ENCODE assay signal across 9 mouse cellular contexts in genomic region chr6:122304355-122304754, GRCm38 (mm10). TPM values are rescaled to one million over a fixed set of nuclear protein-coding genes. Genes with fewer than 3 reads are reported as not detected.
A peak's percentile ranks its signal among the peaks of the same experiment; 100 is the strongest.
DNase-seq lines count a peak whose midpoint lies in the region; ATAC-seq and TF ChIP-seq lines count a peak whose summit lies in the region.
"Had no signal": no experiment of that assay in that cellular context is flagged by ENCODE, and none has a peak within 500 bp of the region (broad histone marks: within the 10 kb centered on the region; RNA-seq: fewer than 3 reads in every experiment).

No protein-coding gene starts in this region.

- H3K9me3 ChIP-seq in heart, embryonic 12.5 days (replicated peaks) = no peaks in the 10 kb centered on the region
- H3K9me3 ChIP-seq in midbrain, postnatal 0 days (ENCODE audit: low read length) = no peaks in the 10 kb centered on the region
- no peaks in the 10 kb centered on the region for H3K9me3 ChIP-seq in stomach, postnatal 0 days (ENCODE audit: control insufficient read depth, low read length)

- peak; percentile 57 for DNase-seq in cerebellum, adult 11 months
- DNase-seq in T-cell, adult 2 months (ENCODE audit: low spot score) = peak; percentile 73
- DNase-seq in cerebellum, postnatal 36 days = peak; percentile 80 to 81
- DNase-seq in left cerebral cortex, adult 18-20 months (ENCODE audit: low spot score in 2 of 2) = peak; percentile 80 to 87
- DNase-seq in midbrain, postnatal 0 days (ENCODE audit: low spot score) = peak; percentile 82
- peak; percentile 78 for DNase-seq in stomach, postnatal 0 days (ENCODE audit: low spot score)

- H3K27ac ChIP-seq in heart, embryonic 12.5 days (ENCODE audit: poor library complexity, severe bottlenecking) = no peak overlapping the region
- no peak overlapping the region for H3K27ac ChIP-seq in midbrain, postnatal 0 days (ENCODE audit: low read depth, low read length)
- H3K27ac ChIP-seq in stomach, postnatal 0 days (replicated peaks) = no peak overlapping the region

- H3K36me3 ChIP-seq in heart, embryonic 12.5 days = no peaks in the 10 kb centered on the region
- H3K36me3 ChIP-seq in midbrain, postnatal 0 days (ENCODE audit: insufficient read depth, low read length) = no peaks in the 10 kb centered on the region
- no peaks in the 10 kb centered on the region for H3K36me3 ChIP-seq in stomach, postnatal 0 days (ENCODE audit: control insufficient read depth, insufficient read depth, low read length)

- H3K4me1 ChIP-seq in heart, embryonic 12.5 days (replicated peaks) = peaks cover 8% of the 10 kb centered on the region; the same call in 1 of the 2 replicates
- no peaks in the 10 kb centered on the region for H3K4me1 ChIP-seq in midbrain, postnatal 0 days (ENCODE audit: insufficient read depth, low read length)
- no peaks in the 10 kb centered on the region for H3K4me1 ChIP-seq in stomach, postnatal 0 days (replicated peaks; ENCODE audit: control insufficient read depth, insufficient read depth)

- H3K4me2 ChIP-seq in heart, embryonic 12.5 days = 0 out of 2 replicates have a peak overlapping the region, but pooled peaks have one; percentile 54
- H3K4me2 ChIP-seq in midbrain, postnatal 0 days (ENCODE audit: low read depth, low read length, poor library complexity, severe bottlenecking) = no peak overlapping the region
- H3K4me2 ChIP-seq in stomach, postnatal 0 days (replicated peaks; ENCODE audit: low read depth) = no peak overlapping the region

- no peak overlapping the region for H3K4me3 ChIP-seq in heart, embryonic 12.5 days
- H3K4me3 ChIP-seq in midbrain, postnatal 0 days (ENCODE audit: low read depth, low read length) = no peak overlapping the region
- H3K4me3 ChIP-seq in stomach, postnatal 0 days (ENCODE audit: low read depth, low read length) = no peak overlapping the region

- no peak overlapping the region for H3K9ac ChIP-seq in heart, embryonic 12.5 days
- no peak overlapping the region for H3K9ac ChIP-seq in midbrain, postnatal 0 days (replicated peaks; ENCODE audit: low read length, poor library complexity, severe bottlenecking)
- no peak overlapping the region for H3K9ac ChIP-seq in stomach, postnatal 0 days (ENCODE audit: low read length)

- no peak for ATAC-seq in cerebellum, adult (ENCODE audit: insufficient number of reproducible peaks, low FRiP score, low TSS enrichment)
- no peak for ATAC-seq in heart, embryonic 12.5 days (ENCODE audit: insufficient number of reproducible peaks, low FRiP score)
- ATAC-seq in midbrain, postnatal 0 days (ENCODE audit: low FRiP score) = no peak
- no peak for ATAC-seq in stomach, postnatal 0 days (ENCODE audit: low FRiP score, low TSS enrichment)

- TF ChIP-seq CTCF in midbrain, postnatal 0 days (IDR thresholded peaks at IDR 0.05) = peak; percentile 93
- peak; percentile 91 for TF ChIP-seq CTCF in stomach, postnatal 0 days (IDR thresholded peaks at IDR 0.05; ENCODE audit: low read depth)

- no peak for TF ChIP-seq EP300 in stomach, postnatal 0 days (optimal IDR thresholded peaks at IDR 0.05)

- 26% methylated on average over 6 of the region's 6 CpGs for WGBS in heart, embryonic 12.5 days
- 34% methylated on average over 6 of the region's 6 CpGs for WGBS in midbrain, postnatal 0 days
- 32% methylated on average over 6 of the region's 6 CpGs for WGBS in stomach, postnatal 0 days

- H3K27me3 ChIP-seq in heart, embryonic 12.5 days (replicated peaks) = no peaks in the 10 kb centered on the region
- no peaks in the 10 kb centered on the region for H3K27me3 ChIP-seq in midbrain, postnatal 0 days (ENCODE audit: insufficient read depth, low read length)
- no peaks in the 10 kb centered on the region for H3K27me3 ChIP-seq in stomach, postnatal 0 days (ENCODE audit: control insufficient read depth, insufficient read depth, low read length)

RNA-seq across cellular contexts. Expression of gene M6pr, which starts 4.2 kb away (rescaled TPM):
- 82.0 and 84.6 TPM in 2 replicates for polyA plus RNA-seq in heart, embryonic 12.5 days (2016; fragmentation: Nextera tagmentation; extraction: Ambion mirVana)
- total RNA-seq in left cerebral cortex, adult 18-20 months (2021) = 10 to 100 TPM; 72.9 to 79.3 TPM
- 47.2 and 51.5 TPM in 2 replicates for total RNA-seq in midbrain, postnatal 0 days (2014; rRNA removed)
- 42.1 and 44.0 TPM in 2 replicates for polyA plus RNA-seq in midbrain, postnatal 0 days (2015; fragmentation: Nextera tagmentation; extraction: Ambion mirVana)
- polyA plus RNA-seq in stomach, postnatal 0 days (2015; fragmentation: Nextera tagmentation; extraction: Ambion mirVana) = 103 and 111 TPM in 2 replicates

RNA-seq across cellular contexts. Expression of gene Klrg1, which starts 21.7 kb away (rescaled TPM):
- not detected in 2 replicates for polyA plus RNA-seq in heart, embryonic 12.5 days (2016; fragmentation: Nextera tagmentation; extraction: Ambion mirVana)
- under 1 TPM in 1 of 2 experiments, not detected in 1; 0.23 TPM for total RNA-seq in left cerebral cortex, adult 18-20 months (2021)
- total RNA-seq in midbrain, postnatal 0 days (2014; rRNA removed) = 0.33 and 0.52 TPM in 2 replicates
- polyA plus RNA-seq in midbrain, postnatal 0 days (2015; fragmentation: Nextera tagmentation; extraction: Ambion mirVana) = 1.4 and 1.9 TPM in 2 replicates
- polyA plus RNA-seq in stomach, postnatal 0 days (2015; fragmentation: Nextera tagmentation; extraction: Ambion mirVana) = 0.08 and 0.15 TPM in 2 replicates
- polyA plus RNA-seq: lung, embryonic 16.5 days had no signal

RNA-seq across cellular contexts. Expression of gene Phc1, which starts 36.0 kb away (rescaled TPM):
- polyA plus RNA-seq in heart, embryonic 12.5 days (2016; fragmentation: Nextera tagmentation; extraction: Ambion mirVana) = 13.7 and 14.3 TPM in 2 replicates
- 10 to 100 TPM; 58.2 to 62.3 TPM for total RNA-seq in left cerebral cortex, adult 18-20 months (2021)
- 60.5 and 67.1 TPM in 2 replicates for total RNA-seq in midbrain, postnatal 0 days (2014; rRNA removed)
- polyA plus RNA-seq in midbrain, postnatal 0 days (2015; fragmentation: Nextera tagmentation; extraction: Ambion mirVana) = 24.7 and 26.8 TPM in 2 replicates
- polyA plus RNA-seq in stomach, postnatal 0 days (2015; fragmentation: Nextera tagmentation; extraction: Ambion mirVana) = 5.3 and 6.1 TPM in 2 replicates
